Mouse (Mus musculus) G1E (cell line): Measurements from ENCODE around the gene Cenpx. TPM values are rescaled to one million over a fixed set of nuclear protein-coding genes. Genes with fewer than 3 reads are reported as not detected.

Experiments used
- ATAC-seq: 2 replicates; pipeline ENCODE4 v1.8.0; 2016; ENCODE audit warnings: mild to moderate bottlenecking; ENCODE audit not compliant: insufficient number of reproducible peaks, poor library complexity, low FRiP score, severe bottlenecking; ENCODE audit errors: extremely low read depth
- DNase-seq: peaks from one replicate; pipeline ENCODE4 v3.0.0; 2012; ENCODE audit warnings: low spot score
- H3K27me3 ChIP-seq: 2 replicates; pipeline ENCODE4 v1.6.1; 2012; ENCODE audit warnings: mild to moderate bottlenecking, low read length, inconsistent platforms; ENCODE audit not compliant: insufficient read depth
- H3K36me3 ChIP-seq: replicated peaks from 2 replicates; pipeline ENCODE3; 2012; ENCODE audit warnings: mild to moderate bottlenecking, inconsistent platforms
- H3K4me1 ChIP-seq: 2 replicates; pipeline ENCODE4 v1.6.1; 2012; ENCODE audit warnings: low read depth, low read length, inconsistent platforms, mixed read lengths; ENCODE audit not compliant: insufficient read depth
- H3K4me3 ChIP-seq: 2 replicates; pipeline ENCODE4 v1.5.1; 2012; ENCODE audit warnings: low read depth, mild to moderate bottlenecking, inconsistent platforms, low read length, moderate library complexity, mixed read lengths
- H3K9me3 ChIP-seq: replicated peaks from 2 replicates; pipeline ENCODE4 v1.6.1; 2012; ENCODE audit warnings: inconsistent platforms
- CTCF ChIP-seq: IDR thresholded peaks from 2 replicates; pipeline ENCODE4 v1.5.1; 2012; ENCODE audit warnings: low read depth, low read length, inconsistent platforms, mixed read lengths
- GATA1 ChIP-seq: IDR thresholded peaks from 2 replicates; pipeline ENCODE4 v1.6.1; 2012; ENCODE audit warnings: borderline replicate concordance, low read length, inconsistent platforms, mixed read lengths
- GATA2 ChIP-seq: IDR thresholded peaks from 2 replicates; pipeline ENCODE4 v1.6.1; 2012; ENCODE audit warnings: low read depth, low read length, inconsistent platforms, borderline replicate concordance
- POLR2AphosphoS5 ChIP-seq: IDR thresholded peaks from 2 replicates; pipeline ENCODE4 v1.6.1; 2012; ENCODE audit warnings: low read depth, low read length, inconsistent platforms; ENCODE audit not compliant: insufficient replicate concordance
- TAL1 ChIP-seq: conservative IDR thresholded peaks from 2 replicates; pipeline ENCODE4 v1.6.1; 2012; ENCODE audit warnings: low read depth, low read length, inconsistent platforms, mixed read lengths
- polyA plus RNA-seq: library from polyadenylated mRNA; stranded (reverse); fragments of >175 nt; gene quantifications from 2 replicates; pipeline ENCODE4 v1.2.3, GENCODE M21; 2012
- total RNA-seq, 2 experiments: library from RNA; stranded (forward) in 1 of 2; stranded (reverse) in 1 of 2; fragments of 200-1000 nt in 1 of 2; fragments of >200 nt in 1 of 2; fragmentation: Nextera tagmentation in 1 of 2; gene quantifications; 2 replicates each; pipeline ENCODE4 v1.2.3; 2014 to 2017

Cenpx gene
- total and polyA plus RNA-seq, 3 experiments, result 67.2 to 250 (median 158) TPM

- peaks cover 68% of the 10 kb centered on the region for H3K4me1 ChIP-seq
- DNase-seq, result no peak
- TF ChIP-seq POLR2AphosphoS5, result no peak
- TF ChIP-seq CTCF, result no peak
- TF ChIP-seq GATA2, result no peak
- H3K4me3 ChIP-seq, result peak overlapping the region; percentile 81; the same call in 1 of the 2 replicates
- no peaks in the 10 kb centered on the region for H3K27me3 ChIP-seq
- ATAC-seq, result no peak
- no peaks in the 10 kb centered on the region for H3K9me3 ChIP-seq
- H3K36me3 ChIP-seq, result peaks cover 79% of the 10 kb centered on the region
These were observed 1.4 kb downstream of the Cenpx start for GRCm38 (mm10) chr11:120711980-120712604.

GRCm38 (mm10) chr11:120710672-120711071 is 2.9 kb downstream of the Cenpx start:
- no peaks in the 10 kb centered on the region for H3K9me3 ChIP-seq
- TF ChIP-seq TAL1 (no peak), GATA2 (no peak), GATA1 (no peak)

GRCm38 (mm10) chr11:120709551-120709950 is 4.0 kb downstream of the Cenpx start:
- ATAC-seq, result no peak
- peaks cover 77% of the 10 kb centered on the region for H3K36me3 ChIP-seq
- DNase-seq, result no peak

More at GRCm38 (mm10) chr11:120710672-120711071, 2.9 kb downstream of the Cenpx start:
- peaks cover 78% of the 10 kb centered on the region for H3K36me3 ChIP-seq
- no peak for DNase-seq
- no peak for ATAC-seq
- H3K4me3 ChIP-seq, result no peak overlapping the region
- peaks cover 69% of the 10 kb centered on the region for H3K4me1 ChIP-seq
- H3K27me3 ChIP-seq, result no peaks in the 10 kb centered on the region

GRCm38 (mm10) chr11:120707969-120708368 is 5.6 kb downstream of the Cenpx start:
- Histone ChIP-seq H3K4me1 (peaks cover 45% of the 10 kb centered on the region), H3K4me3 (no peak overlapping the region), H3K27me3 (no peaks in the 10 kb centered on the region), H3K36me3 (peaks cover 90% of the 10 kb centered on the region), H3K9me3 (no peaks in the 10 kb centered on the region)
- DNase-seq, result no peak
- no peak for ATAC-seq
- TF ChIP-seq GATA1 (no peak), TAL1 (no peak), GATA2 (no peak), CTCF (no peak), POLR2AphosphoS5 (no peak)

More at GRCm38 (mm10) chr11:120709551-120709950, 4.0 kb downstream of the Cenpx start:
- TF ChIP-seq GATA2, result no peak
- no peak for TF ChIP-seq GATA1
- no peak for TF ChIP-seq TAL1
- Histone ChIP-seq H3K4me1 (peaks cover 59% of the 10 kb centered on the region), H3K9me3 (no peaks in the 10 kb centered on the region), H3K27me3 (no peaks in the 10 kb centered on the region), H3K4me3 (no peak overlapping the region)

DNA sequence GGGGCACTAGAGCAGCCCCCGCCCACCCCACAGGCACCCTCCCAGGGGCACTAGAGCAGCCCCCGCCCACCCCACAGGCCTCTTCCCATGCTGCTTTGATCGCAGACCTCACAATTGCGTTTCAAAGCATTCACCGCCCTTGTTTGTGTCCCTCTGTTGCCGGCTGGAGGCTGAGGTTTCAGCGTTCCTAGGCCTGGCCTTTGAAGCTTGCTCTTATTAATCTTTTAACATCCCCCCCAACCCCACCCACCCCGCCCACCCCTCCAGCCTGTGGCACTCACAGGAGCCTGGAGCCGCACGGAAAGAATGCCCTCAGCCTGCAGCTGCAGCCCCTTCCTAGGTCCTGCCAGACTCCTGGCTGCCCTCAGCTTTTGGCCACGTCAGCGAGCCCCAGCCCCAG is 6.3 kb downstream of the Cenpx start:
- TF ChIP-seq CTCF (no peak), POLR2AphosphoS5 (no peak), TAL1 (no peak), GATA2 (no peak), GATA1 (no peak)
- H3K4me3 ChIP-seq, result no peak overlapping the region
- peaks cover 91% of the 10 kb centered on the region for H3K36me3 ChIP-seq
- H3K4me1 ChIP-seq, result peaks cover 38% of the 10 kb centered on the region
- no peak for DNase-seq
- no peaks in the 10 kb centered on the region for H3K27me3 ChIP-seq
- H3K9me3 ChIP-seq, result no peaks in the 10 kb centered on the region
- ATAC-seq, result no peak

DNA sequence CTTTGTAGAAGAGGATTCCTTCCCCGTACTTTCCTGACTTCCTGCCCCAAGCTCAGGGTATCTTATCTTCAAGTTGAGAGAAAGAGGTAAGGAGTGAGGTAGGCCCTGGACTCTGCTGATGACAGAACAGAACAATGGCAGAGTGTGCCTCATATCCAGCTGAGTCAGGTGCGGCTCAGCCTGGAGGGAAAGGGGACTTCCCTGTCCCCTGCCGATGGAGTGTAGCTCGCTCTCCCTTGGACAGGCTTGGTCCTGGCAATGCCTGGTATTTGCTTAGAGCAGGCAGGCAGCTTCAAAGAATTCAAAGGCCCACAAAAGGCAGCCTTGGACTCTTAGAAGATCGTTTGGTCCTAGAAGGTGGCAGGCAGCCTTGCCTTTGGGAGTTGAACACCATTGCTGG is 7.4 kb downstream of the Cenpx start:
- TF ChIP-seq POLR2AphosphoS5 (no peak), CTCF (no peak), GATA2 (no peak), TAL1 (no peak), GATA1 (no peak)
- H3K4me1 ChIP-seq, result peaks cover 28% of the 10 kb centered on the region
- no peak overlapping the region for H3K4me3 ChIP-seq
- no peak for ATAC-seq
- DNase-seq, result no peak
- no peaks in the 10 kb centered on the region for H3K27me3 ChIP-seq
- peaks cover 90% of the 10 kb centered on the region for H3K36me3 ChIP-seq
- no peaks in the 10 kb centered on the region for H3K9me3 ChIP-seq
